Mouse (Mus musculus) embryonic facial prominence, embryonic 12.5 days (tissue): ENCODE data around the gene Reln. TPM values are rescaled to one million over a fixed set of nuclear protein-coding genes. Genes with fewer than 3 reads are reported as not detected.

Experiments used
- ATAC-seq: fragments of 200-750 bp; cut with Nextera tagmentation; 2 replicates; pipeline ENCODE4 v1.8.0; 2017; ENCODE audit not compliant: insufficient number of reproducible peaks, insufficient read depth, low FRiP score, low TSS enrichment
- H3K27ac ChIP-seq: fragments of 300-500 bp; sonication (generic); 2 replicates; pipeline ENCODE4 v1.5.1; 2016; ENCODE audit warnings: mild to moderate bottlenecking
- H3K27me3 ChIP-seq: fragments of 300-500 bp; sonication (generic); 2 replicates; pipeline ENCODE4 v1.6.1; 2016; ENCODE audit warnings: mild to moderate bottlenecking, moderate library complexity
- H3K36me3 ChIP-seq: fragments of 300-500 bp; sonication (generic); 2 replicates; pipeline ENCODE4 v1.6.1; 2016; ENCODE audit warnings: mild to moderate bottlenecking
- H3K4me1 ChIP-seq: fragments of 300-500 bp; sonication (generic); 2 replicates; pipeline ENCODE4 v1.6.1; 2016
- H3K4me2 ChIP-seq: fragments of 300-500 bp; sonication (generic); replicated peaks from 2 replicates; pipeline ENCODE4 v1.6.1; 2016; ENCODE audit warnings: mild to moderate bottlenecking, moderate library complexity
- H3K4me3 ChIP-seq: fragments of 300-500 bp; sonication (generic); 2 replicates; pipeline ENCODE4 v1.5.1; 2016; ENCODE audit warnings: mild to moderate bottlenecking
- H3K9ac ChIP-seq: fragments of 300-500 bp; sonication (generic); 2 replicates; pipeline ENCODE4 v1.6.1; 2016; ENCODE audit warnings: mild to moderate bottlenecking, moderate library complexity
- H3K9me3 ChIP-seq: fragments of 300-500 bp; sonication (generic); 2 replicates; pipeline ENCODE4 v1.6.1; 2016; ENCODE audit warnings: mild to moderate bottlenecking, moderate library complexity
- WGBS: fragments of 180-500 bp; shearing (Covaris S2); methylation state at CpG from one replicate; pipeline ENCODE4 v1.1.7; 2016; 5-methylcytosine and 5-hydroxymethylcytosine counted together
- polyA plus RNA-seq: library from polyadenylated mRNA; unstranded; fragments of >200 nt; fragmentation: Nextera tagmentation; extraction: Ambion mirVana; gene quantifications from 2 replicates; pipeline ENCODE4 v1.2.1, GENCODE M21; 2016

The Reln gene
- polyA plus RNA-seq, 1 experiment from 2014 or later: 4.1 TPM

DNA sequence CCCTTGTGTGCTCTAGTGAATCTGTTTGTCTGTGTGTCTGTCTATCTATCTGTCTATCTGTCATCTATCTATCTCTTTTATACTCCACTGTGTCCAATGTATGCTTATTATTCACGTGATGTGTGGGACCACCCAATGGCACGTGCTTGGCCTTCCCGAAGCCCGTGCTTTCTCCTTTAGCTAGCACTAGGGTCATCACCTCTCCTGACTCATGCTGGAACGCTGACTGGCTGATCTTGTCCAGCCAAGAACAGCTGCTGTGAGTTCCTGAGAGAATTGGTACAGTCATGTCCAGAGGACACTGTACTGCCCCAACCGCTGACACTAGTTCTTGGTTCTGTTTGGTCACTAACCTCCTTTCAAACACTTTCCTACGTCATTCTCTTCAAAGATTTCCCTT is 485.8 kb downstream of the Reln start:
- no peak for ATAC-seq
- no peak overlapping the region for H3K9ac ChIP-seq
- no peaks in the 10 kb centered on the region for H3K36me3 ChIP-seq
- H3K4me3 ChIP-seq: no peak overlapping the region
- 86% methylated on average over 7 of the region's 7 CpGs for WGBS
- H3K4me1 ChIP-seq: no peaks in the 10 kb centered on the region
- H3K4me2 ChIP-seq: no peak overlapping the region
- H3K9me3 ChIP-seq: no peaks in the 10 kb centered on the region
- no peak overlapping the region for H3K27ac ChIP-seq
- no peaks in the 10 kb centered on the region for H3K27me3 ChIP-seq

DNA sequence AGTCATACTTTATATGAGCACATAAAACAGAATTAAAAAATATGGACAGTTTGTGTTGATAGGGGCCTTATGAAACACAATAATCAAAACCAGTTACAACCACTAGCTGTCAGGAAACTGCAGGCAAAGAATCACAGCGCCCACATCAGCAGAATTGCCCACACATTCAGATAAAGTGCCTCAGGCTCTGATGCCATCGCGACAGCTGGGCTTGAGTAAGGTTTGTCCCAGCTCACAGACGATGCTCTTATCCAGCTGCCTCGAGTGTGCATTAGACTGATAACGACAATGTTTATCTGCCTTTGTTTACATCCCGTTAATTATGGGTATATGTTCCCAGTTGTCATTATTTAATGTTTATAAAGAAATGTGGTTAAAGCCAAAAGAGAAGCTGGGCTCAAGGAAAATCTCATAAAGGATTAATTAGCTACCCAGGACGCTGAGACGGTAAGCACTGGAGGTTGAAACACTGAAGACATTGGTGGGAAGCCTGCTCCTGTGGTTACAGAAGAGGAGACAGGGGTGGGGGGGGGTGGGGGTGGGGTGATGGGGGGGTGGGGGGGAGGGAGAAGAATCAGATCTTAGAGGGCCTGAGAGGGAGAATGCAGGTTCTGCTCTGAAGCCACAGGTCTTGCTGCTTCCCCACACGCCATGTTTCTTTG is 492.7 kb downstream of the Reln start:
- 44% methylated on average over 10 of the region's 10 CpGs for WGBS
- no peak for ATAC-seq
- H3K27me3 ChIP-seq: no peaks in the 10 kb centered on the region
- no peaks in the 10 kb centered on the region for H3K4me1 ChIP-seq
- H3K4me2 ChIP-seq: no peak overlapping the region
- no peak overlapping the region for H3K9ac ChIP-seq
- no peak overlapping the region for H3K27ac ChIP-seq
- no peak overlapping the region for H3K4me3 ChIP-seq
- H3K36me3 ChIP-seq: no peaks in the 10 kb centered on the region
- H3K9me3 ChIP-seq: no peaks in the 10 kb centered on the region

DNA sequence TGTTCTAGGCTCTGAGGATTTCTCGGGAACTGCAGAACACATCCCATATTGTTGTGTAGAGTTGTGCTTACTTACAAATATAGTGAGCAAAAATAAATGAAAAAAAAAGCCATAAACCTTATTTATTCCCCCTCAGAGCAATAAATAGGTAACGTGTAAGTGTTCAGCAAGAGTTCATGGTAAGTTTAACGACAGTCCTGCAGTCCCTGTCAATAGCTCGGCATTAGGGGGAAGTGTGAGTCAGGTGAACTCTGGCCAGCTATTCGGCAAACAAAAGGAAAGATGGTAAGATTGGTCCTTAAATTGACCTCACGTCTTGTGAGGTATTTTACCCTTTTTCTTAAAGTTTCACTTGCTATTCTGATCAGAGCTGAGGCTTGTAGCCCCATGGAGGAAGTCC is 497.1 kb downstream of the Reln start:
- Histone ChIP-seq H3K27ac (no peak overlapping the region), H3K4me1 (no peaks in the 10 kb centered on the region), H3K4me3 (no peak overlapping the region), H3K9me3 (no peaks in the 10 kb centered on the region), H3K27me3 (no peaks in the 10 kb centered on the region), H3K4me2 (no peak overlapping the region), H3K36me3 (no peaks in the 10 kb centered on the region), H3K9ac (no peak overlapping the region)
- WGBS: 85% methylated on average over 6 of the region's 6 CpGs
- no peak for ATAC-seq

DNA sequence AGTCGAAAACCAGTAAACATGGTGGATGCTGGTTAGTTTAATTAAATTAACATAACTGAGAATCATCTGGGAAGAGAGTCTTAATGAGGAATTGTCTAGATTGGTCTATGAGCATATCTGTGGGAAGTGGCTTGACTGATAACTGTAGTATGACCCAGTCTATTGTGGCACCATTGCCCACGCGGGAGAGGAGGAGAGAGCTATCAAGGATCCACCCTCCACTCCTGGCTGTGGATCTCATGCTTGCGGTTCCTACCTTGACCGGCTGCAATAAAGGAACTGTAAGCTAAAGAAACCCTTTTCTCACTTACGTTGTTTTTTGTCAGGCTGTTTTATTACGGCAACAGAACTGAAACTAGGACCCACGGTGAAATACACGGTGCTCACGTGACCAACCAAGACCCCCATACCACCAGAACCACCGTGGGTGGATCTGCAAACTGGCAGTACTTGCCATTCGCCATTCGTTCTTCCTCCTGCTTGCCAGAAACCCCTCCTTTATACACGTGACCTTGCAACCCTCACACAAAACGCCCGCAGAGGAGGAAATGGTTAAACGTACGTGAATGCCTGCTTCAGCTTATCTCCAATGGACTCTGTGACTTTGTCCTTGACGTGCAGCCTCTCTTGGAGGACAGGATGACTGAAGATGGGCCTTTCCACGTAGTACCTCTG is 497.7 kb downstream of the Reln start:
- Histone ChIP-seq H3K9me3 (no peaks in the 10 kb centered on the region), H3K36me3 (no peaks in the 10 kb centered on the region), H3K27me3 (no peaks in the 10 kb centered on the region), H3K9ac (no peak overlapping the region), H3K27ac (no peak overlapping the region), H3K4me1 (no peaks in the 10 kb centered on the region), H3K4me3 (no peak overlapping the region), H3K4me2 (no peak overlapping the region)
- no peak for ATAC-seq
- 85% methylated on average over 20 of the region's 20 CpGs for WGBS

DNA sequence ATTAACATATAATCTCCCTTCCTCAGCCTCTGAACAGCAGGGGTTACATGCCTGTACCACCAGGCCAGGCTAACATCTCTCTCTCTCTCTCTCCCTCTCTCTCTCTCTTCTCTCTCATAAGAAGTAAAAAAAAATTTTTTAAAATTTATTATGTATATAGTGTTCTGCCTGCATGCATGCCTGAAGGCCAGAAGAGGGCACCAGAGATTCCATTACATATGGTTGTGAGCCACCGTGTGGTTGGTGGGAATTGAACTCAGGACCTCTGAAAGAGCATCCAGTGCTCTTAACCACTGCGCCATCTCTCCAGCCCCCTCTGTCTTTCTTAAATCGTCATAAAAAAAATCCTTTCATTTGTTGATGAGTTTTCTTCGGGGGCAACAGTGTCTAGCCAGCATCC is 499.8 kb downstream of the Reln start:
- 83% methylated on average over 4 of the region's 4 CpGs for WGBS
- no peak overlapping the region for H3K27ac ChIP-seq
- no peaks in the 10 kb centered on the region for H3K9me3 ChIP-seq
- no peak overlapping the region for H3K4me2 ChIP-seq
- no peaks in the 10 kb centered on the region for H3K4me1 ChIP-seq
- no peaks in the 10 kb centered on the region for H3K27me3 ChIP-seq
- no peak for ATAC-seq
- H3K9ac ChIP-seq: no peak overlapping the region
- H3K36me3 ChIP-seq: no peaks in the 10 kb centered on the region
- no peak overlapping the region for H3K4me3 ChIP-seq

Other genes starting within 250 kb of the Reln start
- 41.3 and 45.9 TPM in 2 replicates for gene Orc5, start 205.7 kb upstream of the Reln start, polyA plus RNA-seq